Mouse (Mus musculus) fat pad, adult 2 months (tissue): ENCODE results near the gene Ston2.
"Not testable (repeated sequence)": the region's sequence is repeated elsewhere in the genome, so short reads cannot be mapped to it uniquely, and the experiment has no call there.

Source experiments
- DNase-seq: peaks from one replicate; pipeline ENCODE4 v3.0.0-alpha.2; 2011; ENCODE audit warnings: low read depth, low spot score; ENCODE audit errors: extremely low read depth

Ston2 gene

GRCm38 (mm10) chr12:91751893-91752597 is 36.1 kb downstream of the Ston2 start:
- DNase-seq: no peak

GRCm38 (mm10) chr12:91749543-91750184 is 38.5 kb downstream of the Ston2 start:
- DNase-seq: no peak

GRCm38 (mm10) chr12:91748241-91748865 is 39.8 kb downstream of the Ston2 start:
- no peak for DNase-seq

- not testable (repeated sequence) for DNase-seq
Measured at GRCm38 (mm10) chr12:91746839-91747238, 41.3 kb downstream of the Ston2 start.

- DNase-seq: peak; percentile 85
Measured at GRCm38 (mm10) chr12:91745758-91746290, 42.4 kb downstream of the Ston2 start.

GRCm38 (mm10) chr12:91744091-91744490 is 44.1 kb downstream of the Ston2 start:
- no peak for DNase-seq

- DNase-seq: no peak
Measured at GRCm38 (mm10) chr12:91742916-91743315, 45.3 kb downstream of the Ston2 start.

GRCm38 (mm10) chr12:91738381-91738780 is 49.8 kb downstream of the Ston2 start:
- DNase-seq: no peak

- DNase-seq: no peak
Measured at GRCm38 (mm10) chr12:91736221-91736980, 51.8 kb downstream of the Ston2 start.

- DNase-seq: no peak
Measured at GRCm38 (mm10) chr12:91734246-91735027, 53.8 kb downstream of the Ston2 start.

GRCm38 (mm10) chr12:91732729-91733448 is 55.3 kb downstream of the Ston2 start:
- DNase-seq: no peak

GRCm38 (mm10) chr12:91726202-91726601 is 62.0 kb downstream of the Ston2 start:
- no peak for DNase-seq

- no peak for DNase-seq
Measured at GRCm38 (mm10) chr12:91723912-91724311, 64.3 kb downstream of the Ston2 start.

GRCm38 (mm10) chr12:91719134-91719533 is 69.1 kb downstream of the Ston2 start:
- DNase-seq: no peak

GRCm38 (mm10) chr12:91715686-91716085 is 72.5 kb downstream of the Ston2 start:
- no peak for DNase-seq

GRCm38 (mm10) chr12:91713358-91713757 is 74.8 kb downstream of the Ston2 start:
- no peak for DNase-seq

GRCm38 (mm10) chr12:91711655-91712054 is 76.5 kb downstream of the Ston2 start:
- no peak for DNase-seq

GRCm38 (mm10) chr12:91710876-91711275 is 77.3 kb downstream of the Ston2 start:
- no peak for DNase-seq

GRCm38 (mm10) chr12:91709634-91710033 is 78.6 kb downstream of the Ston2 start:
- no peak for DNase-seq

- DNase-seq: no peak
Measured at GRCm38 (mm10) chr12:91709232-91709631, 79.0 kb downstream of the Ston2 start.
